Mouse (Mus musculus) limb, embryonic 11.5 days (tissue): ENCODE results near the gene Plcb2. TPM values are rescaled to one million over a fixed set of nuclear protein-coding genes. Genes with fewer than 3 reads are reported as not detected.

Experiments used
- ATAC-seq: fragments of 200-750 bp; cut with Nextera tagmentation; 2 replicates; pipeline ENCODE4 v1.8.0; 2017; ENCODE audit warnings: low read depth; ENCODE audit not compliant: insufficient number of reproducible peaks, low FRiP score, low TSS enrichment
- DNase-seq: peaks from one replicate; pipeline ENCODE4 v3.0.0-alpha.2; 2015; ENCODE audit warnings: low spot score
- H3K27ac ChIP-seq: fragments of 300-500 bp; sonication (generic); replicated peaks from 2 replicates; pipeline ENCODE4 v1.5.1; 2014; ENCODE audit warnings: low read depth, mild to moderate bottlenecking, low read length
- H3K27me3 ChIP-seq: fragments of 300-500 bp; sonication (generic); 2 replicates; pipeline ENCODE4 v1.6.1; 2014; ENCODE audit warnings: mild to moderate bottlenecking, low read length, mixed read lengths; ENCODE audit not compliant: control insufficient read depth, insufficient read depth
- H3K36me3 ChIP-seq: fragments of 300-500 bp; sonication (generic); 2 replicates; pipeline ENCODE4 v1.6.1; 2014; ENCODE audit warnings: mild to moderate bottlenecking, low read length, moderate library complexity, mixed read lengths; ENCODE audit not compliant: control insufficient read depth, insufficient read depth
- H3K4me1 ChIP-seq: fragments of 300-500 bp; sonication (generic); 2 replicates; pipeline ENCODE4 v1.6.1; 2014; ENCODE audit warnings: low read length, mixed read lengths; ENCODE audit not compliant: control insufficient read depth, insufficient read depth
- H3K4me2 ChIP-seq: fragments of 300-500 bp; sonication (generic); 2 replicates; pipeline ENCODE4 v1.6.1; 2014; ENCODE audit warnings: low read depth, mild to moderate bottlenecking, moderate library complexity; ENCODE audit not compliant: severe bottlenecking
- H3K4me3 ChIP-seq: fragments of 300-500 bp; sonication (generic); 2 replicates; pipeline ENCODE4 v1.5.1; 2014; ENCODE audit warnings: low read depth, low read length
- H3K9ac ChIP-seq: fragments of 300-500 bp; sonication (generic); 2 replicates; pipeline ENCODE4 v1.6.1; 2014; ENCODE audit warnings: mild to moderate bottlenecking, low read length
- H3K9me3 ChIP-seq: fragments of 300-500 bp; sonication (generic); 2 replicates; pipeline ENCODE4 v1.6.1; 2016; ENCODE audit warnings: low read length; ENCODE audit not compliant: control insufficient read depth
- WGBS: fragments of 180-500 bp; shearing (Covaris S2); extraction: QIAGEN DNeasy Blood & Tissue Kit; methylation state at CpG from one replicate; pipeline ENCODE4 v1.1.7; 2014; 5-methylcytosine and 5-hydroxymethylcytosine counted together
- polyA plus RNA-seq: library from polyadenylated mRNA; unstranded; fragments of >200 nt; fragmentation: Nextera tagmentation; extraction: Ambion mirVana; gene quantifications from 2 replicates; pipeline ENCODE4 v1.2.1, GENCODE M21; 2014

The Plcb2 gene
- polyA plus RNA-seq, 1 experiment from 2014 or later = 0.57 TPM

GRCm38 (mm10) chr2:118693370-118693966, 34.8 kb downstream of the Plcb2 start:
- Histone ChIP-seq H3K36me3 (no peaks in the 10 kb centered on the region), H3K4me3 (no peak overlapping the region), H3K9me3 (no peaks in the 10 kb centered on the region), H3K4me1 (no peaks in the 10 kb centered on the region), H3K27me3 (peaks cover 25% of the 10 kb centered on the region), H3K4me2 (no peak overlapping the region), H3K27ac (no peak overlapping the region), H3K9ac (no peak overlapping the region)
- DNase-seq = no peak
- 85% methylated on average over 19 of the region's 19 CpGs for WGBS
- ATAC-seq = no peak

- Histone ChIP-seq H3K27me3 (peaks cover 3% of the 10 kb centered on the region; the same call in 1 of the 2 replicates), H3K4me3 (no peak overlapping the region), H3K27ac (no peak overlapping the region), H3K4me2 (no peak overlapping the region), H3K4me1 (no peaks in the 10 kb centered on the region), H3K9me3 (no peaks in the 10 kb centered on the region), H3K36me3 (no peaks in the 10 kb centered on the region), H3K9ac (no peak overlapping the region)
- ATAC-seq = no peak
- WGBS = 73% methylated on average over 10 of the region's 10 CpGs
- DNase-seq = no peak
Measured at GRCm38 (mm10) chr2:118689875-118690274, 38.4 kb downstream of the Plcb2 start.

GRCm38 (mm10) chr2:118687791-118688190, 40.4 kb downstream of the Plcb2 start:
- H3K36me3 ChIP-seq = no peaks in the 10 kb centered on the region
- 92% methylated on average over 3 of the region's 3 CpGs for WGBS
- H3K4me3 ChIP-seq = no peak overlapping the region
- no peak overlapping the region for H3K27ac ChIP-seq
- H3K27me3 ChIP-seq = peaks cover 3% of the 10 kb centered on the region; the same call in 1 of the 2 replicates
- no peak for ATAC-seq
- H3K9ac ChIP-seq = no peak overlapping the region
- no peak for DNase-seq
- H3K4me1 ChIP-seq = no peaks in the 10 kb centered on the region
- no peaks in the 10 kb centered on the region for H3K9me3 ChIP-seq
- H3K4me2 ChIP-seq = no peak overlapping the region

- H3K9me3 ChIP-seq = no peaks in the 10 kb centered on the region
- no peaks in the 10 kb centered on the region for H3K36me3 ChIP-seq
- no peak overlapping the region for H3K4me2 ChIP-seq
- ATAC-seq (no peak), DNase-seq (no peak)
- H3K4me3 ChIP-seq = no peak overlapping the region
- H3K27me3 ChIP-seq = peaks cover 3% of the 10 kb centered on the region; the same call in 1 of the 2 replicates
- WGBS = 82% methylated on average over 8 of the region's 8 CpGs
- H3K4me1 ChIP-seq = no peaks in the 10 kb centered on the region
- H3K9ac ChIP-seq = no peak overlapping the region
- no peak overlapping the region for H3K27ac ChIP-seq
Measured at GRCm38 (mm10) chr2:118686693-118687092, 41.5 kb downstream of the Plcb2 start.

GRCm38 (mm10) chr2:118685088-118685487, 43.1 kb downstream of the Plcb2 start:
- Histone ChIP-seq H3K27ac (no peak overlapping the region), H3K4me2 (no peak overlapping the region), H3K9me3 (no peaks in the 10 kb centered on the region), H3K36me3 (no peaks in the 10 kb centered on the region), H3K4me3 (no peak overlapping the region), H3K4me1 (no peaks in the 10 kb centered on the region), H3K27me3 (peaks cover 4% of the 10 kb centered on the region; the same call in 1 of the 2 replicates), H3K9ac (no peak overlapping the region)
- DNase-seq = no peak
- 88% methylated on average over 4 of the region's 4 CpGs for WGBS
- no peak for ATAC-seq

GRCm38 (mm10) chr2:118682544-118683260, 45.5 kb downstream of the Plcb2 start:
- DNase-seq (no peak), ATAC-seq (no peak)
- Histone ChIP-seq H3K27ac (no peak overlapping the region), H3K9me3 (no peaks in the 10 kb centered on the region), H3K4me1 (no peaks in the 10 kb centered on the region), H3K4me3 (no peak overlapping the region), H3K36me3 (no peaks in the 10 kb centered on the region), H3K4me2 (no peak overlapping the region), H3K9ac (no peak overlapping the region), H3K27me3 (peaks cover 19% of the 10 kb centered on the region)
- 44% methylated on average over 8 of the region's 8 CpGs for WGBS

- Histone ChIP-seq H3K9me3 (no peaks in the 10 kb centered on the region), H3K9ac (no peak overlapping the region), H3K4me1 (peaks cover 4% of the 10 kb centered on the region), H3K4me3 (no peak overlapping the region), H3K27ac (no peak overlapping the region), H3K4me2 (no peak overlapping the region), H3K27me3 (peaks cover 37% of the 10 kb centered on the region), H3K36me3 (no peaks in the 10 kb centered on the region)
- DNase-seq (no peak), ATAC-seq (no peak)
- 91% methylated on average over 6 of the region's 6 CpGs for WGBS
Measured at GRCm38 (mm10) chr2:118680926-118681325, 47.3 kb downstream of the Plcb2 start.

- H3K4me1 ChIP-seq = peaks cover 4% of the 10 kb centered on the region
- DNase-seq = no peak
- peaks cover 49% of the 10 kb centered on the region for H3K27me3 ChIP-seq
- H3K4me2 ChIP-seq = no peak overlapping the region
- 87% methylated on average over 3 of the region's 3 CpGs for WGBS
- ATAC-seq = no peak
- H3K27ac ChIP-seq = no peak overlapping the region
- no peaks in the 10 kb centered on the region for H3K36me3 ChIP-seq
- no peaks in the 10 kb centered on the region; the same call in 1 of the 2 replicates for H3K9me3 ChIP-seq
- H3K4me3 ChIP-seq = no peak overlapping the region
- H3K9ac ChIP-seq = no peak overlapping the region
Measured at GRCm38 (mm10) chr2:118679577-118679976, 48.7 kb downstream of the Plcb2 start.
